Mouse (Mus musculus): ENCODE data around the gene Gatd1. TPM values are rescaled to one million over a fixed set of nuclear protein-coding genes. Genes with fewer than 3 reads are reported as not detected.
A peak's percentile ranks its signal among the peaks of the same experiment; 100 is the strongest.

Gene Gatd1
- polyA plus RNA-seq, 1 experiment: not detected

GRCm38 (mm10) chr7:141388487-141389109 lies 25.3 kb downstream of the Gatd1 start:
- H3K4me1 ChIP-seq (ENCODE audit: control insufficient read depth, insufficient read depth, low read length): peaks cover 3% of the 10 kb centered on the region; the same call in 1 of the 2 replicates
- TF ChIP-seq POLR2A (IDR thresholded peaks at IDR 0.05; ENCODE audit: insufficient read depth, low read depth, low read length): no peak
- no peak for TF ChIP-seq CTCF (IDR thresholded peaks at IDR 0.05; ENCODE audit: insufficient read depth, low read depth, low read length)
- 64% methylated on average over 3 of the region's 3 CpGs for WGBS
- no peak overlapping the region for H3K4me3 ChIP-seq (ENCODE audit: insufficient read depth, low read depth, low read length)
- no peak overlapping the region for H3K27ac ChIP-seq (ENCODE audit: insufficient read depth, low read depth, low read length)

GRCm38 (mm10) chr7:141387807-141388486 lies 26.0 kb downstream of the Gatd1 start:
- no peak overlapping the region for H3K27ac ChIP-seq (ENCODE audit: insufficient read depth, low read depth, low read length)
- TF ChIP-seq CTCF (IDR thresholded peaks at IDR 0.05; ENCODE audit: insufficient read depth, low read depth, low read length): no peak
- TF ChIP-seq POLR2A (IDR thresholded peaks at IDR 0.05; ENCODE audit: insufficient read depth, low read depth, low read length): no peak
- no peak overlapping the region for H3K4me3 ChIP-seq (ENCODE audit: insufficient read depth, low read depth, low read length)
- 41% methylated on average over 2 of the region's 2 CpGs for WGBS
- peaks cover 3% of the 10 kb centered on the region; the same call in 1 of the 2 replicates for H3K4me1 ChIP-seq (ENCODE audit: control insufficient read depth, insufficient read depth, low read length)

GRCm38 (mm10) chr7:141381068-141381835 lies 32.7 kb downstream of the Gatd1 start:
- H3K4me1 ChIP-seq (ENCODE audit: control insufficient read depth, insufficient read depth, low read length): no peaks in the 10 kb centered on the region
- WGBS: 73% methylated on average over 4 of the region's 4 CpGs
- TF ChIP-seq POLR2A (IDR thresholded peaks at IDR 0.05; ENCODE audit: insufficient read depth, low read depth, low read length): no peak
- no peak for TF ChIP-seq CTCF (IDR thresholded peaks at IDR 0.05; ENCODE audit: insufficient read depth, low read depth, low read length)
- no peak overlapping the region for H3K4me3 ChIP-seq (ENCODE audit: insufficient read depth, low read depth, low read length)
- H3K27ac ChIP-seq (ENCODE audit: insufficient read depth, low read depth, low read length): no peak overlapping the region

GRCm38 (mm10) chr7:141379584-141379983 lies 34.4 kb downstream of the Gatd1 start:
- TF ChIP-seq POLR2A (IDR thresholded peaks at IDR 0.05; ENCODE audit: insufficient read depth, low read depth, low read length) (no peak), CTCF (IDR thresholded peaks at IDR 0.05; ENCODE audit: insufficient read depth, low read depth, low read length) (no peak)
- H3K4me1 ChIP-seq (ENCODE audit: control insufficient read depth, insufficient read depth, low read length): no peaks in the 10 kb centered on the region
- WGBS: 69% methylated on average over 4 of the region's 4 CpGs
- no peak overlapping the region for H3K27ac ChIP-seq (ENCODE audit: insufficient read depth, low read depth, low read length)
- no peak overlapping the region for H3K4me3 ChIP-seq (ENCODE audit: insufficient read depth, low read depth, low read length)

GRCm38 (mm10) chr7:141374399-141374798 lies 39.5 kb downstream of the Gatd1 start:
- H3K27ac ChIP-seq (ENCODE audit: insufficient read depth, low read depth, low read length): no peak overlapping the region
- peaks cover 2% of the 10 kb centered on the region; the same call in 1 of the 2 replicates for H3K4me1 ChIP-seq (ENCODE audit: control insufficient read depth, insufficient read depth, low read length)
- H3K4me3 ChIP-seq (ENCODE audit: insufficient read depth, low read depth, low read length): no peak overlapping the region
- TF ChIP-seq CTCF (IDR thresholded peaks at IDR 0.05; ENCODE audit: insufficient read depth, low read depth, low read length): no peak
- no peak for TF ChIP-seq POLR2A (IDR thresholded peaks at IDR 0.05; ENCODE audit: insufficient read depth, low read depth, low read length)

GRCm38 (mm10) chr7:141373611-141374010 lies 40.3 kb downstream of the Gatd1 start:
- TF ChIP-seq POLR2A (IDR thresholded peaks at IDR 0.05; ENCODE audit: insufficient read depth, low read depth, low read length) (no peak), CTCF (IDR thresholded peaks at IDR 0.05; ENCODE audit: insufficient read depth, low read depth, low read length) (no peak)
- no peak overlapping the region for H3K27ac ChIP-seq (ENCODE audit: insufficient read depth, low read depth, low read length)
- 51% methylated on average over 6 of the region's 6 CpGs for WGBS

GRCm38 (mm10) chr7:141371942-141372595 lies 41.9 kb downstream of the Gatd1 start:
- Histone ChIP-seq H3K27ac (ENCODE audit: insufficient read depth, low read depth, low read length) (peak overlapping the region; percentile 53; the same call in 1 of the 2 replicates), H3K4me3 (ENCODE audit: insufficient read depth, low read depth, low read length) (no peak overlapping the region), H3K4me1 (ENCODE audit: control insufficient read depth, insufficient read depth, low read length) (peaks cover 2% of the 10 kb centered on the region; the same call in 1 of the 2 replicates)
- WGBS: 57% methylated on average over 6 of the region's 6 CpGs
- TF ChIP-seq POLR2A (IDR thresholded peaks at IDR 0.05; ENCODE audit: insufficient read depth, low read depth, low read length) (no peak), CTCF (IDR thresholded peaks at IDR 0.05; ENCODE audit: insufficient read depth, low read depth, low read length) (no peak)

More at GRCm38 (mm10) chr7:141373611-141374010, 40.3 kb downstream of the Gatd1 start:
- Histone ChIP-seq H3K4me1 (ENCODE audit: control insufficient read depth, insufficient read depth, low read length) (peaks cover 2% of the 10 kb centered on the region; the same call in 1 of the 2 replicates), H3K4me3 (ENCODE audit: insufficient read depth, low read depth, low read length) (no peak overlapping the region)

- TF ChIP-seq CTCF (IDR thresholded peaks at IDR 0.05; ENCODE audit: insufficient read depth, low read depth, low read length): no peak
- TF ChIP-seq POLR2A (IDR thresholded peaks at IDR 0.05; ENCODE audit: insufficient read depth, low read depth, low read length): no peak
- Histone ChIP-seq H3K27ac (ENCODE audit: insufficient read depth, low read depth, low read length) (no peak overlapping the region), H3K4me1 (ENCODE audit: control insufficient read depth, insufficient read depth, low read length) (peaks cover 2% of the 10 kb centered on the region; the same call in 1 of the 2 replicates), H3K4me3 (ENCODE audit: insufficient read depth, low read depth, low read length) (no peak overlapping the region)
- WGBS: 75% methylated on average over 5 of the region's 5 CpGs
Measured at GRCm38 (mm10) chr7:141369918-141370317, 44.0 kb downstream of the Gatd1 start.

Measured in olfactory bulb, adult 2 months (tissue).